Mouse (Mus musculus) MEL (cell line): Measurements from ENCODE around the gene Polr2l.

Experiments used
- CHD2 ChIP-seq: IDR thresholded peaks from 2 replicates; pipeline ENCODE4 v1.6.1; 2011; ENCODE audit warnings: low read length, improper control_type of control experiment
- CTCF ChIP-seq, 3 experiments: IDR thresholded peaks in 2 of 3; conservative IDR thresholded peaks in 1 of 3; 2 replicates each; pipeline ENCODE4 v1.5.1; 2011 to 2012; ENCODE audit warnings: low read length in 3 of 3, low read depth in 2 of 3, mild to moderate bottlenecking in 2 of 3, improper control_type of control experiment in 1 of 3, inconsistent platforms in 1 of 3, mixed read lengths in 1 of 3, moderate library complexity in 1 of 3; ENCODE audit not compliant: control insufficient read depth in 1 of 3, insufficient read depth in 1 of 3, poor library complexity in 1 of 3, severe bottlenecking in 1 of 3
- ELF1 ChIP-seq: IDR thresholded peaks from 2 replicates; pipeline ENCODE4 v1.6.1; 2014; ENCODE audit warnings: low read depth, mild to moderate bottlenecking, inconsistent platforms, low read length, improper control_type of control experiment, moderate library complexity
- EP300 ChIP-seq, 2 experiments: IDR thresholded peaks; 2 replicates each; pipeline ENCODE4 v1.6.1; 2011; ENCODE audit warnings: improper control_type of control experiment in 2 of 2, low read length in 2 of 2, low read depth in 1 of 2, mild to moderate bottlenecking in 1 of 2
- MAZ ChIP-seq: IDR thresholded peaks from 2 replicates; pipeline ENCODE4 v1.6.1; 2012; ENCODE audit warnings: low read depth, mild to moderate bottlenecking, inconsistent platforms, low read length, improper control_type of control experiment
- MXI1 ChIP-seq: IDR thresholded peaks from 2 replicates; pipeline ENCODE4 v1.6.1; 2011; ENCODE audit warnings: mild to moderate bottlenecking, low read depth, low read length, improper control_type of control experiment
- NRF1 ChIP-seq: IDR thresholded peaks from 2 replicates; pipeline ENCODE4 v1.6.1; 2014; ENCODE audit warnings: low read depth, mild to moderate bottlenecking, inconsistent platforms, low read length, improper control_type of control experiment, moderate library complexity; ENCODE audit not compliant: poor library complexity, insufficient read depth, severe bottlenecking
- POLR2A ChIP-seq, 2 experiments: IDR thresholded peaks; 2 replicates each; pipeline ENCODE4 v1.6.1; 2011 to 2012; ENCODE audit warnings: low read length in 2 of 2, mild to moderate bottlenecking in 2 of 2, control low read depth in 1 of 2, improper control_type of control experiment in 1 of 2, low read depth in 1 of 2, moderate library complexity in 1 of 2; ENCODE audit not compliant: control insufficient read depth in 1 of 2, insufficient read depth in 1 of 2, poor library complexity in 1 of 2
- POLR2AphosphoS2 ChIP-seq: IDR thresholded peaks from 2 replicates; pipeline ENCODE4 v1.6.1; 2011; ENCODE audit warnings: low read length, improper control_type of control experiment
- TAL1 ChIP-seq: IDR thresholded peaks from 2 replicates; pipeline ENCODE4 v1.6.1; 2012; ENCODE audit warnings: mild to moderate bottlenecking, inconsistent platforms, low read length, moderate library complexity, mixed read lengths
- UBTF ChIP-seq: IDR thresholded peaks from 2 replicates; pipeline ENCODE4 v1.6.1; 2012; ENCODE audit warnings: low read depth, mild to moderate bottlenecking, inconsistent platforms, low read length, improper control_type of control experiment, moderate library complexity, borderline replicate concordance; ENCODE audit not compliant: insufficient read depth
- USF1 ChIP-seq: IDR thresholded peaks from 2 replicates; pipeline ENCODE4 v1.6.1; 2014; ENCODE audit warnings: low read depth, mild to moderate bottlenecking, inconsistent platforms, low read length, improper control_type of control experiment, moderate library complexity
- USF2 ChIP-seq, 2 experiments: IDR thresholded peaks; 2 replicates each; pipeline ENCODE4 v1.6.1; 2011 to 2012; ENCODE audit warnings: improper control_type of control experiment in 2 of 2, low read length in 2 of 2, borderline replicate concordance in 1 of 2, inconsistent platforms in 1 of 2, low read depth in 1 of 2, mild to moderate bottlenecking in 1 of 2; ENCODE audit not compliant: insufficient read depth in 1 of 2
- ZNF384 ChIP-seq: IDR thresholded peaks from 2 replicates; pipeline ENCODE4 v1.6.1; 2012; ENCODE audit warnings: low read depth, mild to moderate bottlenecking, inconsistent platforms, low read length, improper control_type of control experiment

GRCm38 (mm10) chr7:141518296-141518695 lies 43.4 kb upstream of the Polr2l start:
- TF ChIP-seq UBTF (no peak), CHD2 (no peak), POLR2AphosphoS2 (no peak), POLR2A (IDR thresholded peaks at IDR 0.05; ENCODE audit: control insufficient read depth in 1 of 2, insufficient read depth in 1 of 2, low read depth in 1 of 2, low read length in 2 of 2, poor library complexity in 1 of 2) (no peak), TAL1 (no peak), EP300 (IDR thresholded peaks at IDR 0.05; ENCODE audit: low read depth in 1 of 2, low read length in 2 of 2) (no peak), USF2 (IDR thresholded peaks at IDR 0.05; ENCODE audit: borderline replicate concordance in 1 of 2, insufficient read depth in 1 of 2, low read depth in 1 of 2, low read length in 2 of 2) (no peak), MXI1 (no peak), ELF1 (no peak), CTCF (IDR thresholded peaks at IDR 0.05 in 2 of 3, conservative IDR thresholded peaks at IDR 0.05 in 1 of 3; ENCODE audit: control insufficient read depth in 1 of 3, insufficient read depth in 1 of 3, low read depth in 2 of 3, low read length in 3 of 3, poor library complexity in 1 of 3, severe bottlenecking in 1 of 3) (no peak), USF1 (no peak), MAZ (no peak), ZNF384 (no peak), NRF1 (no peak)
